Mouse (Mus musculus): Measurements from ENCODE around the gene Dennd4a.
A peak's percentile ranks its signal among the peaks of the same experiment; 100 is the strongest.

Dennd4a gene

DNA sequence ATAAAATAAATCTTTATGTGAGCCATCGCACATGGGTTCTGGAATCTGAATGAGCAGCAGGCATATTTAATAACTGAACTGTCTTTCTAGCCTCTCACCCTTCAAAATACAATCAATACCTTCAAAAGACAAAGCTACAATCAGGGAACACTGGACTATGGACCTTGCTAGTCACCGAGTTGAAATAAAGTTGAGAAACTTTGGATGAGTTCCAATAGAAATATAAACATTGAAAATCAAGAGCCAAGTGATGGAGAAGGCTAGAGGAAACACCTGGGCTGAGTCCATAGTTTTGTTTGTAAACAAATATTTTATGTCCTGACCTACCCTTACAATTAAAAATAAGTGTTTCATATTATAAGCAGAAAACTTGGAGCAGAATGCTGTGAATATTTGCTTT lies 102.8 kb downstream of the Dennd4a start:
- DNase-seq (ENCODE audit: low spot score), result no peak

DNA sequence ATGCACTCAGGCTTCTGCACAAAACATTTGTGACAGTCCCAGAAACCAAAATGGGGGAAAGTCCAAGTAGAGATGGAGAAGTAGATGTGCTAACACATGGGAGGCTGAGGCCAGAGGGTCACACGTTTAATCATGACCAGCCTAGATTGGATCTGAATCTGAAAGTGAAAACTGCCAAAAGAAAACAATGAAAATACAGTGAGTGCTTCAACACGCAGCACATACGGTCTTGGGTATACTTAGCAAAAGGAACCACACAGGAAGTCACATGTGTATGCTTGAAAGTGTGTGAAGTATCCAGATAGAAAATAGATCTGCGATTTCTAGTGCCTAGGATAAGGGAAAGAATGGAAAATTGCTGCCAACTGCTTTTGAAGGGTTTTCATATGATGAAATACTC lies 103.5 kb downstream of the Dennd4a start:
- DNase-seq (ENCODE audit: low spot score), result no peak

DNA sequence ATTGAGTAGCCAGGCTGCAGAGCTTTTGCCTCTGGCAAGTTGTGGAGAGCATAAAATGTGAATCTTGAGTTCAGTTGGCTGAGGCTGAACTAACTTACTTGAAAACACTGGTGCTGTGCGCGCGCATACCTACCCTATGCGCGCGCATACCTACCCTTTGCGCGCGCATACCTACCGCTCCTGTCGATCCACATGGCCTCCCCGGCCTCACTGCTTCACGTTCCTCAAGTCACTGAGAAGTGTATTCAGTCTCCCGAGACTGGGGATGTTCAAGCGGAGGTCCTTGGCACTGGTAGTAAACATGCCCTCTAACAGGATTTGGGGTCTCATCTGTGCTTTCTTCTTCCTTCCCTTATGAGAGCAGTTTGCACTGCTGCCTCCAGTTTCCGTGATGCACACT lies 107.4 kb downstream of the Dennd4a start:
- DNase-seq (ENCODE audit: low spot score), result no peak

DNA sequence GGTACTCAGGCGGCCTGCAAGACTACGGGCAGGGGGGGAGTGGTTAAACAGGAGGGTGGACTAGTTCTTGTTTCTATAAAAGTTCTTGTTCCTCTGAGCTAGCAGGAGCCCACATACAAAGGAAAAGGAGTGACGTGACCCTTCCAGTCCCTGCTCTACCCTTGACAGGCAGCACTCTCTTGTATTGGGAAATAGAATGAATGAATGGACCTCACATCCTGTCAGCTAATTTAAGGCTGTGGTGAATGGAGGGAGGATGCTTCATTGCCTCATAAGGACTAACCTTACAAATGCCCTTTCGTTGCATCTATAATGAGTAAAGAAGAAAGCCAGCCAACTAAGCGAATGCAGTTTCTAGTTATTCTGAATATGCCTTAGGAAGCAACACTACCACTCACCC lies 114.6 kb downstream of the Dennd4a start:
- no peak for DNase-seq (ENCODE audit: low spot score)

DNA sequence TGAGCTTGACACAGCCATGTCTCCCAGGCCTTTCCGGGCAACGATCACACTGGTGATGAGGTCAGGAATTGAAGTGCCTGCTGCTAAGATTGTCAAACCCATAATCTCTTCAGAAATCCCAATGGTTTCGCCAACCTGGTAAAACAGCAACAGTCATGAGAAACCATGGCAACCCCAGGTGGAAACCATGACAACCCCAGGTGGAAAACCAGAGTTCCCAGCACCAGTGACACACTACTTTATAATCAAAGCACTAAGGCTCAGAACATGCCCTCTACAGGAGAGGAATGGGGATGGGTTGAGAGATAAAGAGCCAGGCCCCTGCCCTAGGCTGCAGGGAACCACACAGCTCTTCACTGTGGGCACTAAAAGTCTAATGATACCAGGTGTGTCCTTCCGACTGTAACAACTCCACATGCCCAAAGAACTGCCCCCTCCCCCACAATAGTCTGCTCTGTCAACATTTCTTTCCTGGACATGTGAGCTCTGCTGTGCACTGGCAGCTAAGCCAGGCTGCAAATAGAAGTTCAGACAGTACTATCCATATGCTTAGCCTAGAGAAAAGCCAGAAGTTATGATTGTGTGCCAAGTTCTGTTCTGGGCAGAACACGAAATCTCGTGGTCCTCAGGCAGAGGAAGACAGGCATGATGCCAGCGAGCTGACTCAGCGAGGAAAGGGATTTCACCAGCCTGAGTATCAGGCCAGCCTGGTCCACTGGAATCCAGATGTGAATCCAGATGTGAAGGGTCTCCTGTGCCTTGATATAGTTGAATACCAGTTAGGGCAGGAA lies 115.3 kb downstream of the Dennd4a start:
- DNase-seq (ENCODE audit: low spot score), result peak; percentile 80

DNA sequence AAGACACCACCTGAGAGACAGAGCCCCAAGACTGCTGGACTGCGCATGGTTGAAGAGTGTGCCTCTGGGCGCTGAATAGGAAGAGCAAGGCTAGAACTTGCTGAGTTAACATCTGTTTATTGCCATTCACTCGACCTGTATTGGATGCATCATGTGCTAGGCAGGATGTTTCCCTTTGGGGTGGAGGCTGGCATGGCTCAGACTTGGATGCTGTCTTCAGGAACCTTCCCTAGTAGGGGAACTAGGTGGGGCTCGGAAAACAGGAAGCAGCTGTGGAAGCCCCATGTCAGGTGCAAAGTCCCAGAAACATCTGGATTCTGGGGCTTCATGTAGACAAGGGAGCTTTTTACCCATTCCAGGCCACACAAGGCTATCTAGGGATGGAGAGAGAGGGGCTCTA lies 119.1 kb downstream of the Dennd4a start:
- no peak for DNase-seq (ENCODE audit: low spot score)

DNA sequence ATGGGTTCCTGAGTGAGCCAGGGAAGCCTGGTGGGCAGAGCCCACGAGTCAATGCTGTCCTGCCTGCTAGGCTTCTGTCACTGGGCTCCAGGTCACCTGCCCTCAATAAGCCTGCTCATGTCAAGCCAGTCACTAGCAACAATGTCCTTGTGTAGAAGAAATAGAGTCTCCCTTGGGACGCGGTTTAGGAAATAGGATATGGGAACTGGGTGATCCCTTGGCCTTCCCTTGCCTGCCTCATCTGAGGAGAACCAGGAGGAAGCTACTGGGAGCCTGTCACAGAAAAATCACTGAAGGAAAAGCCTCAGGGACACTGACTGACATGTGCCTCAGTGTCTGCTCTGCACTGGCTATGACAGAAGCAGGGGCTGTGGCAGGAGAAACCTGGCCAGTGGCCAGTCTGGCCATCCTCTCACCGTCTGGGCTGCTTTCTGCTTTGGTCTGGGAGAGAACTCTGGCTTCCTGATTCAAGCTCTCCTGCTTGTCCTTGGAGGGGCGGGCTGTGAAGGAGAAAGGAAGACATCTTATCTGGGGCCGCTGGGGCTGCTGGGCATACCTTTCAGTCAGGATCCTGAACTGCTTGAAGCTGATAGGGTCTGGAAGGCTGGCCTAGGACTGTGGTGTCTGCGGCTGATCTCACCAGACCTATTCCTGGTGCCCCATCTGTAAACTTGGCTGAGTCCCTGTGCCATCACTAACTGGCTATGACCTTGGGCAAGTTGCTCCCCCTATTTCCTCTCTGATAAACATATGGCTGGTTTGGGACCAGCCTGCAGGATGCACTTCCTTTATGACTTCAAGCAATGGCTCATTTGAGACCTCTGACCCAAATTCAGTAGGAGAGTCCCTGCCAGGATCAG lies 120.8 kb downstream of the Dennd4a start:
- DNase-seq (ENCODE audit: low spot score), result no peak

DNA sequence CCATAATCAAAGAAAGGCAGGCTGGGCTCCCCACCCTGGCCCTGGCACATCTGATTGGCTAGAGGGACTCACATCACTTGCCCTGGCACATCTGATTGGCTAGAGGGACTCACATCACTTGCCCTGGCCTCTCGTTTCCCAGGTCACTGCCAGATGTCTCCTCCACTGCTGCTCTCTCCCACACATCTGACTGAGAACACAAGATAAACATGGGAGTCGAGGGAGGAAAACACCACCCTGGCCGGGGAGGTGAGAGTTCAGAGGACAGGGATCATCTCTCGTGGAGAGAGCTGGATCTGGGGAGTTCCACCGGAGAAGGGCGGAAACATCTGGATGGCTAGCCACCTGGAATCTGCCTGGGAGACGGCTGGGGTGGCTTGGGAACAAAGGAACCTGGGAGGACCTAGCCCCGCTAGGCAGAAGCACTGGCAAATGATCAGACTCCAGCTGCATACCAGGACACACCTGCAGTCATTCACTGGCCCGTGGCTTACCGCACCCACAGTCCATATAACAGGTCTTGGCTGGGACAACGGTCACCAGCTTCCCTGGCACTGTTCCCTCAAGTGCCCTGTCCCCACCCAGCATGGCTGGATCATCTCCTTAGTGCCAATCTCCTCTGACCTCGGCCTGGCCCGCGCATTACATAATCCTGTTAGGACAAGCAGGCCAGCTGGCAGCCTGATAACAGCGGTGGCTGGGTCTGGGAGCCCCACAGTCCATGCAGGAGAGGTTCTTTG lies 123.0 kb downstream of the Dennd4a start:
- no peak for DNase-seq (ENCODE audit: low spot score)

DNA sequence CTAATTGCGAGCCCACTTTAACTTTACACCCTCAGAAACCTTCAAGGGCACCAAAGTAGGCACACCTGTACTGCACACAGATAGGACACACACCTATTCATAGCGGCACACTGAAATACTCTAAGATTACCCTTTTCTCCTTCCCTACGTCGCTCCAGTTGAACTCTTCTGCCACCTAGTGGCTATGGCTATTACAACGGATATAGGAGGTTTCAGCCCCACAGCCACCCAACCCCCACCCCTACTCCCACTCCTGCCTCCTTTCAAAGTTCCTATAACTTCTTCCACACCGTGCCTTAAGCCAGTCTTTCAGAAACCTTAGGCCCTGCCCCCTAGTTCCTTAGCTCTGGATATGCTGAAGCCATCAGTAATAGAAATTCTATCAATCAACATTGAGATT lies 125.4 kb downstream of the Dennd4a start:
- peak; percentile 45 for DNase-seq (ENCODE audit: low spot score)

DNA sequence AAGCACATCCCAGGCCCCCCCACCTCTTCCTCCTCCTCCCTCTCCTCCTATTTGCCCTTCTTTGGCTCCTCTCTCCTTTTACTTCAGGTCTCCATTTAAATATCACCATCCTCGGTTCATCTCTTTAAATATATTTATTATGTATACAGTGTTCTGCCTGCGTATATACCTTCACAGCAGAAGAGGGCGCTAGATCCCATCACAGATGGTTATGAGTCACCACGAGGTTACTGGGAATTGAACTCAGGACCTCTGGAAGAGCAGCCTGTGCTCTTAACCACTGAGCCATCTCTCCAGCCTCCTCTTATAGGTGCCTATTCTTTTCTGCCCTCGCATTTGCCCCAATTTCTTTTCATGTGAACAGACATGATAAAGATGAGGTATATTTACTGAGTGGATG lies 126.4 kb downstream of the Dennd4a start:
- DNase-seq (ENCODE audit: low spot score), result no peak

DNA sequence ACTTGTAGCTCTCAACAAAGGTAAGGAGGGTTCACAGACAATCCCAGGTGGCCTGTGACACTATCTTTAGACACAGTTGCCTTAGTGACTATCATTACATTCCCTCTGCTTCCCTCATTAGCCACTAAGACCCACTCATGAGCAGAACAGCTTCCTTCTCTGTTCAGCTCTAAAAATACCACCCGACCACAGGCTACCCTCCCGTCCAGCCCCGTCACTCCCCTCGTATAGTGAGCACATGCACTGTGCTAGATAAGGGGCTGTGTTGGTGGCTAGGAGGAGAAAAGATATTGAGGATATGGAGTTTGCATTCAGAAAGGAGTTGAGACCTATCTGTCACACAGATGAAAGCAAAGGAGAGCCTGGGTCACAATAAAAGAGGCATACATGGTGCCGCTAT lies 127.4 kb downstream of the Dennd4a start:
- DNase-seq (ENCODE audit: low spot score), result no peak

DNA sequence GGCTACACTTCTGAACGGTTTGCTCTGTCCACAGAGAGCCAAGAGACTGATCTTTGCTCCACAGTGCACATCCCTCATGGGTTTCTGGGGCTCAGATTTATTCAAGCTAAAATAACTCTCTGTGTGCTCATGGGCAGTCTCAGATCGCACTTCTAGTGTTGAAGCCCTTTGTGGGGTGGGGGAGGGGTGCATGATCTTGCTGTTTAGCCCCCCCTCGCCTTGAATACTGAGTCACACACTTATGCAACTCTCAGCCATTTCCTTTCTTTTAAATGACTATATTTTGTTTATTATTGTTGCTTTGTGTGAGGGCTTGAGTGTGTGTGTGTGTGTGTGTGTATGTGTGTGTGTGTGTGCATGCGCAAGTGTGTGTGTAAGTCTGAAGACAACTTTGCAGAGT lies 128.1 kb downstream of the Dennd4a start:
- no peak for DNase-seq (ENCODE audit: low spot score)

DNA sequence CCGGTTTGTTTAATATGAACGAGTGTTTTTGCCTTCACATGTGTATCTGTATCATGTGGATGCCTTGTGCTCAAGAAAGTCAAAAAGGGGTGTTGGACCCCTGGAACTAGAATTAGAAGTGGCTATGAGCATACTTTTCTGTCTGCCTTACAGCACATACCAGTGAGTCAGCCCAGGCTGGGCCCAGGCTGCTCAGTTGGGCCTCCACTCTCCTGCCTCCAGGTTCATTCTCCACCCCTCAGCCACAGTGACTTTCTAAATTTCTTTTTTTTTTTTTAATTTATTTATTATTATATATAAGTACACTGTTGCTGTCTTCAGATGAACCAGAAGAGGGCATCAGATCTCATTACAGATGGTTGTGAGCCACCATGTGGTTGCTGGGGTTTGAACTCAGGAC lies 128.7 kb downstream of the Dennd4a start:
- DNase-seq (ENCODE audit: low spot score), result no peak

DNA sequence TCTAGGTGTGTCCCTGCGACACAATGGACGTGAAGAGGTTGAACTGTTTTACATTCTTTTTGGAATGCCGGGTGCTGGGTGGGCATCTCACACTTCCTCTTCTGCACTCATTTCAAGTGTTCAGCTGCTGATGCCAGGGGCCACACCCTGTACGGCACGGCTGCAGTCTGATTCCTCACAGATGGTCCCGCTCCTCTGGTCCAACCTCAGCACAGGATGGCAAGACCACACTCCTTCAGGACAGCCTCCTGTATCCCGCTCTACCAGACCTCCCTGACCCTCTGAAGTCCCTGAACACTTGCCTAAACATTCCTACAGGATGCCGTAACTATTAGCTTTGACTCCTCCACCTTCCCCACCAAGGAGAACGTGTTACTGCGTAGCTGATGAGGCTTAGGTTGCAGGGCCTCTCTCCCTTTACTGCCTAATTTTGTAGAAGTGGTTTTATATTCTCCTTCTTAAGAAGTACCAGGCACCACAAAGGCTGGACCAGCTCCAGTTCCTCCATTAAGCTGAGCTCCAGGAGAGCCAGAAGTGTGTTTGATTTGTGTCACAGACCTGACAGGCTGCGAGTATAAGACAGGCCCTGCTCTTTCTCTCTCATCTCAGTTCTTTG lies 129.7 kb downstream of the Dennd4a start:
- DNase-seq (ENCODE audit: low spot score), result no peak

DNA sequence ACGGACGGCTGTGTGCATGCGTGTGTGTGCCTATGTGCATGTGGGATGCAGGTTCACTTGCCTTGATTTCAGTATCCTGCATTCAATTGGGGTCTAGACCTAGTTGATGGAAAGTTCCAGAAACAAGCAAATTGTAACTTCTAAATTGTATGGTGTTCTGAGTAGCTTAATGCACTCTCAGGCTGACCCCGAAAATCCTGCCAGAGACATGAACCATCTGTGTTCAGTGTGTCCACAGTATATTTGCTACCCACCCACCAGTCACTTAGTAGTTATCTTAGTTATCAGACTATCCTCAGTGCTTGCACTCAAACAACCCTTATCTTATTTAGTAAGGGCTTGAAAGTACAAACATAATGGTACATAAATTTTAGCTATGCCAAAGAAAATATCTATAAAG lies 130.5 kb downstream of the Dennd4a start:
- DNase-seq (ENCODE audit: low spot score), result no peak

DNA sequence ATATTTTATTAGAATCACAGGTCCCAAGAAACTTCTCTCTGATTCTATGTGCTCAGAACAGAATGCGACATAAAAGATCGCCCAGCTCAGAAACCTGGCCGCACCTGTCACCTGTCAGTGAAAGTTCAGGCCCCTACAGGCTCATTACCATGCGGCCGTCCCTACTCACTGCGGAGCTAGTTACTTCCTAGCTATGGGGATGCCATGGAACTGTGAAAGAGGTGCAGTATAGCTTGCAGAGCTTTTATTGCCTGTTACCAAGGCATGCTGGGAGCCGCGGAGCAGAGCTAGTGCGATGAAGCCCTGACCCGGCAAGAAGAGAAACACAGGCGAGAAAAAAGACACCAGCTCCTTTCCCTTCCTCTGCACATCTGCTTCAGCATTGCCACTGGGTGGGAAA lies 132.9 kb downstream of the Dennd4a start:
- no peak for DNase-seq (ENCODE audit: low spot score)

DNA sequence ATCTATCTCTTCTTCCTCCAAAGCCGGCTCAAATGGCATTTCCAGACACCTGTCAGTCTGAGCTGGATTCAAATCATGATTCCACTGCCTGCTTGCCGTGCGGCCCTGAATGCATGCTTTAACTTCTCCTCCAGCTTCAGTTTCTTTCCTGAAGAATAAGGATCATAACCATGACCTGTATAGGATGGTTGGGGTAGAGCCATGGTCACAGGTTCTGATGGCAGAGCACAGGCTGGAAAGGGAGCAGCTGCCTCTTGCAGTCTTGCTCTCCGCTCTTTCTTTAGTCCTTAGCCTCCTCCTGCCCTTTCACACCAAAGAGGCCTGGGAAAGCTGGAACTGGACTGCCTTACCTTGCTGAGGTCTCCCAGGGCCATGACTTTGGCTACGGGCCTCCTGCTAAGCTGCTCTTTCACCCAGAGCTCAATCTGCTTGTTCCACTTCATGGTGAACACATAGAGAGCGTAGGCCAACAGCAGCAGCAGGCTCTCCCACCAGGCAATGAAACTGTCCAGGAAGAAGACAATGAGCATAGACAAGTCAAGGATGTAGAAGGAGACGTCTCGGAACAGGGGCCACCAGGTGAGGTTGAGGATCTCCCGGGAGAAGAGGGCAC lies 136.4 kb downstream of the Dennd4a start:
- DNase-seq (ENCODE audit: low spot score), result no peak

DNA sequence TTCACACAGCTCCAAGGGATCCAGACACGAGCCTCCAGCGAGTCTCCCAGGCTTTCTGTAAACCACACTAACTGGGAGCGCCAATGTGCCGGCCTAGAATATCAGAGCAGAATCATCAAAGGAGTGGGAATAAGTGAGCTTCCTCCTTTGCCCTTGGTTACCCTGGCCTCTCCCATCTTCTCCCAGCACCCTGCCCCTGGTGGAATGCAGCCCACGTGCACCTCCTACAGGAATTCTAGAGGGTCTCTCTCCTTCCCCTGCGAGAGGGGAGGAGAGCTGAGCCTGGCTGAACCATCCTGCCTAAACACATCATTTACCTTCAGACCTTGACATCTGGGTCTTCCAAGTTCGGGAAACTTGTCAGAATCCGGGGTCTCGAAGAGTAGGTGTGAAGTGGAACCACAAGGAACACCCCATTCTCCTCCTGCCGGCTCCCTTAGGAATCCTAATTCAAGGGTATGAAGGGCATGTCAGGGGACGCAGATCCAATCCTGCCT lies 140.1 kb downstream of the Dennd4a start, which contains the start of gene Slc24a1:
Slc24a1 (minus strand) TSS at position 447 of the 497 bp plus-strand sequence.
- no peak for DNase-seq (ENCODE audit: low spot score)

DNA sequence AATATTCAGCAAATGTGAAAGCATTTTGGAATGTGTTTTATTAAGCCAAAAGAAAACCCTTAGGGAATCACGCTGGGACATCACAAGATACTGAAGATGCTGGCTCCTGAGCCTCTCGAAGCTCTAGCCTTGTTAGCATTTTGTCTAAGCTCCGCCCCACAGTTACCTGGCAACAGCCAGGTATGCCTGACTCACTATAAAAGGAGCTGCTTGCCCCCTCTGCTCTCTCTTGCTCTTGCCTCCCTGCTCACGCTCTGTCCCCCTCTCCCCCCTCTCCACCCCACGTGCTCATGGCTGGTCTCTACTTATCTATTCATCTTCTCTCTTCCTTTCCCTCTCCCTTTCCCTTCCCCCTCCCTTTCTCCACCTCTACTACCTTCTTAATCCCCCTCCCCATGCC lies 140.9 kb downstream of the Dennd4a start:
- DNase-seq (ENCODE audit: low spot score), result no peak

DNA sequence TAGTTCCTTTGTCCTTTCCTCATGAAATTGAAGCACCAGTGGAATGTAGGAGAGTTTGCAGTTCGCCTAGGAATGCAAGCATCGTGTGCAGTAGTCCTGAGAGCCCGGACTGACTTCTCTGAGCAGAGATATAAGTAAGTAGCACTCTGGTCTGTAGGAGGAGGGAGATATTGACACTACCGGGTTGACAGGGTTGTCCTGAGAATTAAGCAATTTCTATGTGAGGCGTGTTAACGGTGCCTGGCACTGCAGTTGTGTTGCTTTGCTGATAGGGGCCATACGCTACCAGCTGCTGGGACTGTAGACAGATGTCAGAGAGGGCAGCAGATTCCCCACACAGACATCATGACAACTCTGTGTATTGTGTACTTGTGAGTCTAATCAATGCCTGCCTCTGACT lies 142.1 kb downstream of the Dennd4a start:
- no peak for DNase-seq (ENCODE audit: low spot score)

DNA sequence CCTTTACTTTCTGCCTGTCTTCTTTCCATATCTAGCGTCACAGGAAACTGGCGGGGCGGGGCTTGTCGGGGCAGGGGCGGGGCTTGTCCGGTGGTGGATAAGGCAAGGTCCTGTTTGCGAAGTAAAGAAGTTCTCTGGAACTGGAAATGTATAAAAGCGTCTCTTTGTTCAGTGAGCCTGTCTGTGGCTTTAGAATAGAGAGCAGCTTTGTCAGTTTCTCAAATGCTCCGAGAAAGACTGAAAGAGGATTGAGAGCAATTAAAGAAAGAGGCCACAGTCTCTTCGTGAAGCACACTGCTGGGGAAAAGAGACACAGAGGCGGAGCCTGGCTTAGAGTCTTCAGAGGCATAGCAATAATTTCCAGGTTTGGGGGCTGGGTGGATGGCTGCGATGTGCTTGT lies 145.2 kb downstream of the Dennd4a start:
- no peak for DNase-seq (ENCODE audit: low spot score)

DNA sequence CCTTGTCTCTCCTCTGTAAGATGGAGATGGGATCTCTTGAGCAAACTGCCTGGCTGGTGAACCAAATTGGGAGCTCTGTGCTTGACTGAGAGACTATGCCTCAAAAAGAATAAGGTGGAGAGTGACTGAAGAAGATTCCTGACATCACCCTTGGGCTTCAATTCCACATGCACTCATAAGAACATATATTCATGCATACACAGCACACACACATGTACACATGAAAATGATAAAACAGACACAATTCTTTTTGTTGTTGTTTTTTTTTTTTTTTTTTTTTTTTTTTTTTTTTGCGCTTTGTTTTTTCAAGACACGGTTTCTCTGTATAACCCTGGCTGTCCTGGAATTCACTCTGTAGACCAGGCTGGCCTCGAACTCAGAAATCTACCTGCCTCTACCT lies 146.1 kb downstream of the Dennd4a start:
- DNase-seq (ENCODE audit: low spot score), result no peak
